Mouse (Mus musculus): ENCODE data around the gene Esp16.
"Not testable (repeated sequence)": the region's sequence is repeated elsewhere in the genome, so short reads cannot be mapped to it uniquely, and the experiment has no call there.

Esp16 gene

GRCm38 (mm10) chr17:39535842-39536241, at the start of gene Esp16:
Gene Esp16, plus strand, starts transcription at chr17:39536142.
- not testable (repeated sequence) for DNase-seq (ENCODE audit: low read depth, low spot score)

DNA sequence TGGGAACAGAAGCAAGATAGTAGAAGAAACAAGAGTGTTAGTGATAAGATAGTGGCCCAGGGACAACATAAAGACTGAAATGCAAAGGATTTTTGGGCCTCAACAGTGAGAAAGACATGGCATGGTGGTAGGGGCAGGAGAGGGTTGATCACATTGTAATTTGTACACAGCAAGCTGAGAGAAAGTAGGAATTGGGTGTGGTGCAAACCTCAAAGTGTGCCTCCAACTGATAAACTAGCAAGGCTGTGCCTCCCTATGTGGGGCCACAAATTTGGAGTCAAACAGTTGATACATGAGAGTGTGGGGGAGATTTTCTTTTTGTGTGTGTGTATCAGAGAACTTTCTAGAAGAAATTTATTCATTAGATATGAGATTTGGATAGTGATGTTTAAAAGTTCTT, 37.9 kb upstream of the Esp16 start:
- DNase-seq (ENCODE audit: low read depth, low spot score): not testable (repeated sequence)
